ENCODE assay signal across 8 mouse cellular contexts in genomic region chr4:68022891-68023303, GRCm38 (mm10).
DNase-seq lines count a peak whose midpoint lies in the region; ATAC-seq and TF ChIP-seq lines count a peak whose summit lies in the region.

No protein-coding gene starts in this region.

- no peak overlapping the region for H3K27ac ChIP-seq in lung, embryonic 14.5 days (ENCODE audit: low read depth)
- H3K27ac ChIP-seq in liver, postnatal 0 days (ENCODE audit: low read depth): no peak overlapping the region

- no peaks in the 10 kb centered on the region for H3K27me3 ChIP-seq in lung, embryonic 14.5 days (ENCODE audit: insufficient read depth, low read length)
- no peaks in the 10 kb centered on the region for H3K27me3 ChIP-seq in liver, postnatal 0 days (ENCODE audit: insufficient read depth, low read length)

- H3K9me3 ChIP-seq in lung, embryonic 14.5 days (ENCODE audit: low read depth, low read length): no peaks in the 10 kb centered on the region
- H3K9me3 ChIP-seq in liver, postnatal 0 days (ENCODE audit: low read length): no peaks in the 10 kb centered on the region

- 11% methylated on average over 2 of the region's 2 CpGs for WGBS in lung, embryonic 14.5 days
- 15% methylated on average over 2 of the region's 2 CpGs for WGBS in liver, postnatal 0 days (ENCODE audit: insufficient replicate concordance)

- peak; percentile 90 for ATAC-seq in lung, embryonic 14.5 days (ENCODE audit: insufficient read depth)
- no peak for ATAC-seq in liver, postnatal 0 days

- H3K4me1 ChIP-seq in lung, embryonic 14.5 days (ENCODE audit: insufficient read depth): no peaks in the 10 kb centered on the region
- H3K4me1 ChIP-seq in liver, postnatal 0 days (ENCODE audit: insufficient read depth): no peaks in the 10 kb centered on the region

- TF ChIP-seq EP300 in liver, postnatal 0 days (IDR thresholded peaks at IDR 0.05; ENCODE audit: low read depth): no peak

- peak; percentile 68 for TF ChIP-seq CTCF in lung, embryonic 14.5 days (IDR thresholded peaks at IDR 0.05; ENCODE audit: low read depth)
- peak; percentile 35 for TF ChIP-seq CTCF in liver, postnatal 0 days (IDR thresholded peaks at IDR 0.05; ENCODE audit: low read depth)

- no peak overlapping the region for H3K9ac ChIP-seq in lung, embryonic 14.5 days
- H3K9ac ChIP-seq in liver, postnatal 0 days (replicated peaks): no peak overlapping the region

- DNase-seq in lung, embryonic 14.5 days: peak; percentile 81
- no peak for DNase-seq in lung, adult 18-20 months
- peak; percentile 73 to 81 for DNase-seq in cerebellum, postnatal 14 days
- DNase-seq in frontal cortex, postnatal 25 days (ENCODE audit: low spot score in 2 of 2): peak; percentile 34 to 64
- peak; percentile 65 to 88 for DNase-seq in layer of hippocampus, adult 18-20 months (ENCODE audit: low spot score in 2 of 2)
- DNase-seq in liver, postnatal 0 days: no peak
- peak; percentile 21 for DNase-seq in right cerebral cortex, postnatal 14 days
- no peak for DNase-seq in gastrocnemius, adult 18-20 months (ENCODE audit: low spot score)

- no peaks in the 10 kb centered on the region for H3K36me3 ChIP-seq in lung, embryonic 14.5 days (ENCODE audit: insufficient read depth)
- H3K36me3 ChIP-seq in liver, postnatal 0 days (replicated peaks; ENCODE audit: insufficient read depth, low read length): no peaks in the 10 kb centered on the region

- H3K4me2 ChIP-seq in lung, embryonic 14.5 days: no peak overlapping the region
- no peak overlapping the region for H3K4me2 ChIP-seq in liver, postnatal 0 days (ENCODE audit: low read depth, low read length)

- H3K4me3 ChIP-seq in lung, embryonic 14.5 days (ENCODE audit: low read depth, low read length): no peak overlapping the region
- H3K4me3 ChIP-seq in liver, postnatal 0 days (ENCODE audit: low read depth, low read length): no peak overlapping the region

Comparison
In these comparisons a context has a peak if more than half of its experiments do, and no peak if none do; other contexts are left out.
1. DNase-seq: peak in lung, embryonic 14.5 days (single experiment), cerebellum, postnatal 14 days (2 of 2), frontal cortex, postnatal 25 days (2 of 2), layer of hippocampus, adult 18-20 months (2 of 2) and right cerebral cortex, postnatal 14 days (single experiment); none in lung, adult 18-20 months (0 of 2), liver, postnatal 0 days (single experiment) and gastrocnemius, adult 18-20 months (single experiment).